Mouse (Mus musculus): ENCODE measurements at regions not wholly inside any gene's neighbourhood (a gene's known extent, or its start where the extent isn't known, plus 50 kb on each side); places are given as distances from the start of the nearest gene placed in this dataset.
"Not testable (repeated sequence)": the region's sequence is repeated elsewhere in the genome, so short reads cannot be mapped to it uniquely, and the experiment has no call there.

- H3K27ac ChIP-seq = no peak overlapping the region
- H3K9ac ChIP-seq = no peak overlapping the region
- H3K27me3 ChIP-seq = no peaks in the 10 kb centered on the region
- no peak; the same call in 1 of the 2 replicates for ATAC-seq
- no peak overlapping the region for H3K4me2 ChIP-seq
- no peaks in the 10 kb centered on the region for H3K36me3 ChIP-seq (ENCODE audit: poor library complexity, severe bottlenecking)
- H3K9me3 ChIP-seq (replicated peaks) = no peaks in the 10 kb centered on the region
- H3K4me3 ChIP-seq = no peak overlapping the region
- peaks cover 9% of the 10 kb centered on the region for H3K4me1 ChIP-seq
Measured at GRCm38 (mm10) chr16:51002876-51003275, 411.9 kb upstream of the Ccdc54 start.

GRCm38 (mm10) chr16:50964395-50964794 lies 373.4 kb upstream of the Ccdc54 start:
- H3K4me1 ChIP-seq = no peaks in the 10 kb centered on the region
- no peak for ATAC-seq
- H3K36me3 ChIP-seq (ENCODE audit: poor library complexity, severe bottlenecking) = no peaks in the 10 kb centered on the region
- H3K9ac ChIP-seq = no peak overlapping the region
- H3K4me2 ChIP-seq = no peak overlapping the region
- H3K27ac ChIP-seq = no peak overlapping the region
- H3K4me3 ChIP-seq = no peak overlapping the region
- 73% methylated on average over 1 of the region's 2 CpGs for WGBS
- H3K9me3 ChIP-seq (replicated peaks) = no peaks in the 10 kb centered on the region
- no peaks in the 10 kb centered on the region for H3K27me3 ChIP-seq

GRCm38 (mm10) chr16:50944091-50944490 lies 353.1 kb upstream of the Ccdc54 start:
- H3K4me1 ChIP-seq = no peaks in the 10 kb centered on the region
- H3K27ac ChIP-seq = no peak overlapping the region
- ATAC-seq = no peak
- H3K9me3 ChIP-seq (replicated peaks) = no peaks in the 10 kb centered on the region
- H3K4me2 ChIP-seq = no peak overlapping the region
- WGBS = 81% methylated on average over 4 of the region's 4 CpGs
- H3K36me3 ChIP-seq (ENCODE audit: poor library complexity, severe bottlenecking) = no peaks in the 10 kb centered on the region
- H3K4me3 ChIP-seq = no peak overlapping the region
- no peak overlapping the region for H3K9ac ChIP-seq
- no peaks in the 10 kb centered on the region for H3K27me3 ChIP-seq

- H3K4me3 ChIP-seq; H3K4me1 ChIP-seq; H3K9ac ChIP-seq; H3K36me3 ChIP-seq (ENCODE audit: poor library complexity, severe bottlenecking); H3K4me2 ChIP-seq; H3K9me3 ChIP-seq (replicated peaks); ATAC-seq; H3K27ac ChIP-seq; H3K27me3 ChIP-seq: not testable (repeated sequence)
- 93% methylated on average over 6 of the region's 6 CpGs for WGBS
Measured at GRCm38 (mm10) chr16:50943581-50943980, 352.6 kb upstream of the Ccdc54 start.

- Histone ChIP-seq H3K27ac (no peak overlapping the region), H3K4me2 (no peak overlapping the region), H3K36me3 (ENCODE audit: poor library complexity, severe bottlenecking) (no peaks in the 10 kb centered on the region), H3K27me3 (no peaks in the 10 kb centered on the region), H3K4me3 (no peak overlapping the region), H3K9me3 (replicated peaks) (no peaks in the 10 kb centered on the region), H3K9ac (no peak overlapping the region), H3K4me1 (no peaks in the 10 kb centered on the region)
- ATAC-seq = no peak
Measured at GRCm38 (mm10) chr16:50942291-50942690, 351.3 kb upstream of the Ccdc54 start.

GRCm38 (mm10) chr16:50939316-50939715 lies 348.4 kb upstream of the Ccdc54 start:
- Histone ChIP-seq H3K9me3 (replicated peaks) (no peaks in the 10 kb centered on the region), H3K9ac (no peak overlapping the region), H3K27me3 (no peaks in the 10 kb centered on the region), H3K27ac (no peak overlapping the region), H3K4me1 (no peaks in the 10 kb centered on the region), H3K36me3 (ENCODE audit: poor library complexity, severe bottlenecking) (no peaks in the 10 kb centered on the region), H3K4me3 (no peak overlapping the region), H3K4me2 (no peak overlapping the region)
- no peak for ATAC-seq
- 46% methylated on average over 6 of the region's 6 CpGs for whole genome bisulfite sequencing

GRCm38 (mm10) chr16:50907732-50908131 lies 316.8 kb upstream of the Ccdc54 start:
- H3K4me3 ChIP-seq = no peak overlapping the region
- no peaks in the 10 kb centered on the region for H3K36me3 ChIP-seq (ENCODE audit: poor library complexity, severe bottlenecking)
- no peaks in the 10 kb centered on the region for H3K4me1 ChIP-seq
- 40% methylated on average over 2 of the region's 2 CpGs for WGBS
- no peak for ATAC-seq
- H3K4me2 ChIP-seq = no peak overlapping the region
- H3K27me3 ChIP-seq = no peaks in the 10 kb centered on the region
- no peak overlapping the region for H3K27ac ChIP-seq
- H3K9ac ChIP-seq = no peak overlapping the region
- no peaks in the 10 kb centered on the region for H3K9me3 ChIP-seq (replicated peaks)

- Histone ChIP-seq H3K9me3 (replicated peaks) (no peaks in the 10 kb centered on the region), H3K27ac (no peak overlapping the region), H3K27me3 (no peaks in the 10 kb centered on the region), H3K4me2 (no peak overlapping the region), H3K4me3 (no peak overlapping the region), H3K4me1 (no peaks in the 10 kb centered on the region), H3K9ac (no peak overlapping the region), H3K36me3 (ENCODE audit: poor library complexity, severe bottlenecking) (no peaks in the 10 kb centered on the region)
- ATAC-seq = no peak
- 62% methylated on average over 2 of the region's 2 CpGs for WGBS
Measured at GRCm38 (mm10) chr16:50899151-50899550, 308.2 kb upstream of the Ccdc54 start.

GRCm38 (mm10) chr16:50877926-50878325 lies 287.0 kb upstream of the Ccdc54 start:
- H3K4me3 ChIP-seq = no peak overlapping the region
- H3K4me2 ChIP-seq = no peak overlapping the region
- H3K9me3 ChIP-seq (replicated peaks) = no peaks in the 10 kb centered on the region
- H3K9ac ChIP-seq = no peak overlapping the region
- H3K4me1 ChIP-seq = no peaks in the 10 kb centered on the region
- H3K27me3 ChIP-seq = no peaks in the 10 kb centered on the region
- no peak overlapping the region for H3K27ac ChIP-seq
- WGBS = 62% methylated on average over 3 of the region's 3 CpGs
- ATAC-seq = no peak
- H3K36me3 ChIP-seq (ENCODE audit: poor library complexity, severe bottlenecking) = no peaks in the 10 kb centered on the region

GRCm38 (mm10) chr16:50871318-50871717 lies 280.4 kb upstream of the Ccdc54 start:
- Histone ChIP-seq H3K4me1 (no peaks in the 10 kb centered on the region), H3K27me3 (no peaks in the 10 kb centered on the region), H3K4me3 (no peak overlapping the region), H3K36me3 (ENCODE audit: poor library complexity, severe bottlenecking) (no peaks in the 10 kb centered on the region), H3K9me3 (replicated peaks) (no peaks in the 10 kb centered on the region), H3K4me2 (no peak overlapping the region), H3K9ac (no peak overlapping the region), H3K27ac (no peak overlapping the region)
- ATAC-seq = no peak
- WGBS = 91% methylated on average over 4 of the region's 4 CpGs

- no peaks in the 10 kb centered on the region for H3K9me3 ChIP-seq (replicated peaks)
- H3K9ac ChIP-seq = no peak overlapping the region
- ATAC-seq = no peak
- no peak overlapping the region for H3K4me3 ChIP-seq
- H3K4me1 ChIP-seq = no peaks in the 10 kb centered on the region
- no peak overlapping the region for H3K4me2 ChIP-seq
- 62% methylated on average over 5 of the region's 5 CpGs for WGBS
- H3K27me3 ChIP-seq = no peaks in the 10 kb centered on the region
- H3K36me3 ChIP-seq (ENCODE audit: poor library complexity, severe bottlenecking) = no peaks in the 10 kb centered on the region
- H3K27ac ChIP-seq = no peak overlapping the region
Measured at GRCm38 (mm10) chr16:50863565-50863964, 272.6 kb upstream of the Ccdc54 start.

GRCm38 (mm10) chr16:50859513-50859912 lies 268.6 kb upstream of the Ccdc54 start:
- no peak overlapping the region for H3K27ac ChIP-seq

GRCm38 (mm10) chr16:50852081-50852480 lies 261.1 kb upstream of the Ccdc54 start:
- no peak for ATAC-seq
- H3K9me3 ChIP-seq (replicated peaks) = no peaks in the 10 kb centered on the region
- no peaks in the 10 kb centered on the region for H3K4me1 ChIP-seq
- no peak overlapping the region for H3K4me3 ChIP-seq
- H3K4me2 ChIP-seq = no peak overlapping the region
- WGBS = 76% methylated on average over 5 of the region's 5 CpGs
- no peaks in the 10 kb centered on the region for H3K27me3 ChIP-seq
- no peak overlapping the region for H3K9ac ChIP-seq
- no peaks in the 10 kb centered on the region for H3K36me3 ChIP-seq (ENCODE audit: poor library complexity, severe bottlenecking)
- no peak overlapping the region for H3K27ac ChIP-seq

More at GRCm38 (mm10) chr16:50859513-50859912, 268.6 kb upstream of the Ccdc54 start:
- Histone ChIP-seq H3K4me2 (no peak overlapping the region), H3K4me3 (no peak overlapping the region), H3K4me1 (no peaks in the 10 kb centered on the region), H3K36me3 (ENCODE audit: poor library complexity, severe bottlenecking) (no peaks in the 10 kb centered on the region), H3K9me3 (replicated peaks) (no peaks in the 10 kb centered on the region), H3K27me3 (no peaks in the 10 kb centered on the region), H3K9ac (no peak overlapping the region)
- ATAC-seq = no peak
- 98% methylated on average over 1 of the region's 1 CpGs for WGBS
